26 mouse cellular contexts compared by ENCODE assay signal in genomic region chr9:40239749-40240148, GRCm38 (mm10). TPM values are rescaled to one million over a fixed set of nuclear protein-coding genes. Genes with fewer than 3 reads are reported as not detected.
"Had no signal": no experiment of that assay in that cellular context is flagged by ENCODE, and none has a peak within 500 bp of the region (broad histone marks: within the 10 kb centered on the region; RNA-seq: fewer than 3 reads in every experiment).

No protein-coding gene starts in this region.

- H3K27me3 ChIP-seq: midbrain, embryonic 12.5 days; neural tube, embryonic 13.5 days; neural tube, embryonic 15.5 days had no signal

- H3K27ac ChIP-seq: midbrain, embryonic 12.5 days; neural tube, embryonic 13.5 days; neural tube, embryonic 15.5 days had no signal

- H3K4me2 ChIP-seq: lung, embryonic 14.5 days; midbrain, embryonic 12.5 days; neural tube, embryonic 13.5 days; neural tube, embryonic 15.5 days had no signal

- H3K4me3 ChIP-seq: midbrain, embryonic 12.5 days; myocyte; neural tube, embryonic 13.5 days; neural tube, embryonic 15.5 days had no signal

- ATAC-seq: midbrain, embryonic 16.5 days had no signal

- H3K9me3 ChIP-seq: midbrain, embryonic 12.5 days; neural tube, embryonic 13.5 days; neural tube, embryonic 15.5 days had no signal

- H3K9ac ChIP-seq: lung, embryonic 14.5 days; midbrain, embryonic 12.5 days; neural tube, embryonic 13.5 days; neural tube, embryonic 15.5 days had no signal

- H3K36me3 ChIP-seq: midbrain, embryonic 12.5 days; neural tube, embryonic 13.5 days; neural tube, embryonic 15.5 days had no signal

- DNase-seq: lung, adult 18-20 months; lung, embryonic 14.5 days; lung, postnatal 10 days; lung, postnatal 4 days; midbrain, embryonic 14.5 days; retina, postnatal 1 day; right cerebral cortex, adult 18-20 months; right cerebral cortex, postnatal 25 days; right cerebral cortex, postnatal 4 days; spleen, adult 18-20 months; thymus, adult 18-20 months; thymus, postnatal 14 days; thymus, postnatal 36 days had no signal

RNA-seq across cellular contexts. Expression of gene Scn3b, which starts 29.3 kb away (rescaled TPM):
- total RNA-seq: megakaryocyte, adult 5-6 weeks; megakaryocyte-erythroid progenitor cell, adult 5-6 weeks had no signal

RNA-seq across cellular contexts. Expression of gene Olfr986, which starts 59.0 kb away (rescaled TPM):
- total RNA-seq: megakaryocyte, adult 5-6 weeks; megakaryocyte-erythroid progenitor cell, adult 5-6 weeks had no signal
- polyA plus RNA-seq: lung, embryonic 14.5 days; lung, embryonic 16.5 days; midbrain, embryonic 12.5 days; midbrain, embryonic 14.5 days; midbrain, embryonic 16.5 days; myocyte; neural tube, embryonic 11.5 days; neural tube, embryonic 13.5 days; small intestine, adult 2 months; stomach, embryonic 14.5 days; stomach, embryonic 16.5 days; thymus, postnatal 0 days had no signal
